Mouse (Mus musculus): ENCODE results near the gene Tcf19. TPM values are rescaled to one million over a fixed set of nuclear protein-coding genes. Genes with fewer than 3 reads are reported as not detected.

Tcf19 gene
- polyA plus RNA-seq, 1 experiment: 29.1 TPM

GRCm38 (mm10) chr17:35504628-35505481 is 11.8 kb downstream of the Tcf19 start:
- Histone ChIP-seq H3K4me3 (replicated peaks) (no peak overlapping the region), H3K4me1 (ENCODE audit: control insufficient read depth) (no peaks in the 10 kb centered on the region), H3K36me3 (ENCODE audit: control insufficient read depth) (no peaks in the 10 kb centered on the region), H3K27me3 (ENCODE audit: control insufficient read depth) (peaks cover 46% of the 10 kb centered on the region), H3K9me3 (ENCODE audit: control insufficient read depth, low read length) (no peaks in the 10 kb centered on the region)
- no peak for TF ChIP-seq GATA1 (IDR thresholded peaks at IDR 0.05; ENCODE audit: low read length)
- TF ChIP-seq TAL1 (IDR thresholded peaks at IDR 0.05; ENCODE audit: low read length): no peak

DNA sequence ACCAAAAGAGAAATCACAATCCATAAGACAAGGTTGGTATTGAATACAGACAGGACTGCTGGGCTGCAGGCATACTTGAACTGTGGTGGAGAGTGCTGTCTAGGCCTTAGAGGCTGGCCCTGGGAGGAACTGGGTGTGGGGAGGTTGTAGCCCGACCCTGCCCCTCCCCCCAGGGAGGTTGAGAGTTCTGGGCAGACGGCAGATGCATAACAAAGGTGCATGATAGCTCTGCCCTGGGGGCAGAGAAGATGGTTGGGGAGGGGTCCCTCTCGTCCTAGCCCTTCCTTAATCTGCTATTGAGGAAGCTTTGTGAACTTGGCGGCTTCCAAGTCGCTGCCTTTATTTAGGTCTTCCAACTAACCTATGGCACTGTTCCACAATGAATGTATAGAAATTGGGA is 12.8 kb downstream of the Tcf19 start:
- H3K27me3 ChIP-seq (ENCODE audit: control insufficient read depth): peaks cover 36% of the 10 kb centered on the region

GRCm38 (mm10) chr17:35502762-35503161 is 13.9 kb downstream of the Tcf19 start:
- H3K27me3 ChIP-seq (ENCODE audit: control insufficient read depth): peaks cover 29% of the 10 kb centered on the region
- no peaks in the 10 kb centered on the region for H3K9me3 ChIP-seq (ENCODE audit: control insufficient read depth, low read length)
- H3K4me3 ChIP-seq (replicated peaks): no peak overlapping the region
- TF ChIP-seq GATA1 (IDR thresholded peaks at IDR 0.05; ENCODE audit: low read length): no peak
- H3K36me3 ChIP-seq (ENCODE audit: control insufficient read depth): no peaks in the 10 kb centered on the region
- H3K4me1 ChIP-seq (ENCODE audit: control insufficient read depth): no peaks in the 10 kb centered on the region

More for the DNA sequence above, 12.8 kb downstream of the Tcf19 start:
- TF ChIP-seq TAL1 (IDR thresholded peaks at IDR 0.05; ENCODE audit: low read length): no peak
- no peak for TF ChIP-seq GATA1 (IDR thresholded peaks at IDR 0.05; ENCODE audit: low read length)
- no peaks in the 10 kb centered on the region for H3K9me3 ChIP-seq (ENCODE audit: control insufficient read depth, low read length)
- no peaks in the 10 kb centered on the region for H3K36me3 ChIP-seq (ENCODE audit: control insufficient read depth)
- no peak overlapping the region for H3K4me3 ChIP-seq (replicated peaks)
- H3K4me1 ChIP-seq (ENCODE audit: control insufficient read depth): no peaks in the 10 kb centered on the region

DNA sequence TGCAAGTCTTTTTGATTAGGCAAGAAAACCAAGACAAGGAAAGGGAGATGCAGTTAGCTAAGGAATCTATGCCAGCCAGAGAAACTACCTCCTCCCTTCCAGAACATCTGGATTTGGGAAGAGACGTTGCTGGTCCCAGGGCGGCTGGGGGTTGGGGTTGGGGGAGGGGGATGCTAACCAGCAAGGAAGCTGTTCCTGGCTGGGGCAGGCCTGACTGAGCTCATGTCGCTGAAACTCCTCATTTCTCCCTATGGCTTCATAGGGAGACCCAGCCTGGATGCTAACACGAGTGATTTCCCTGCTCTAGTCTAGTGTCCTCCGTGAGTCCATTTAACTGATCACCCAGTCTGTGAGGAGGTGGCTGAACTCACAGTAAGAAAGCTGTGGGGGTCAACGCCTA is 14.4 kb downstream of the Tcf19 start:
- TF ChIP-seq TAL1 (IDR thresholded peaks at IDR 0.05; ENCODE audit: low read length): no peak
- TF ChIP-seq GATA1 (IDR thresholded peaks at IDR 0.05; ENCODE audit: low read length): no peak
- H3K9me3 ChIP-seq (ENCODE audit: control insufficient read depth, low read length): no peaks in the 10 kb centered on the region
- H3K4me3 ChIP-seq (replicated peaks): no peak overlapping the region
- peaks cover 23% of the 10 kb centered on the region for H3K27me3 ChIP-seq (ENCODE audit: control insufficient read depth)
- H3K36me3 ChIP-seq (ENCODE audit: control insufficient read depth): no peaks in the 10 kb centered on the region
- no peaks in the 10 kb centered on the region for H3K4me1 ChIP-seq (ENCODE audit: control insufficient read depth)

DNA sequence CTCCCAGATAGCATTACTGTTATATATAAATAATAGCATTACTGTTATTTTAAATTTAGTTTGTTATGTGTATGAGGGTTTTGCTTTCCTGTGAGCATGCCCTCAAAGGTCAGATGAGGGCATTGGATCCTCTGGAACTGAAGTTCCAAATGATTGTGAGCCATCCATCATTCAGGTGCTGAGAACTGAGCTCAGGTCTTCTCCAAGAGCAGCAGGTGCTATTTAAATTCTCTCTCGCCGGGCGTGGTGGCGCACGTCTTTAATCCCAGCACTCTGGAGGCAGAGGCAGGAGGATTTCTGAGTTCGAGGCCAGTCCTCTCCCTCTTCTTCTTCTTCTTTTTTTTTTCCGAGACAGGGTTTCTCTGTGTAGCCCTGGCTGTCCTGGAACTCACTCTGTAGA is 19.5 kb downstream of the Tcf19 start:
- Histone ChIP-seq H3K27me3 (ENCODE audit: control insufficient read depth) (no peaks in the 10 kb centered on the region), H3K4me1 (ENCODE audit: control insufficient read depth) (no peaks in the 10 kb centered on the region), H3K36me3 (ENCODE audit: control insufficient read depth) (no peaks in the 10 kb centered on the region), H3K4me3 (replicated peaks) (no peak overlapping the region), H3K9me3 (ENCODE audit: control insufficient read depth, low read length) (no peaks in the 10 kb centered on the region)
- TF ChIP-seq GATA1 (IDR thresholded peaks at IDR 0.05; ENCODE audit: low read length) (no peak), TAL1 (IDR thresholded peaks at IDR 0.05; ENCODE audit: low read length) (no peak)

DNA sequence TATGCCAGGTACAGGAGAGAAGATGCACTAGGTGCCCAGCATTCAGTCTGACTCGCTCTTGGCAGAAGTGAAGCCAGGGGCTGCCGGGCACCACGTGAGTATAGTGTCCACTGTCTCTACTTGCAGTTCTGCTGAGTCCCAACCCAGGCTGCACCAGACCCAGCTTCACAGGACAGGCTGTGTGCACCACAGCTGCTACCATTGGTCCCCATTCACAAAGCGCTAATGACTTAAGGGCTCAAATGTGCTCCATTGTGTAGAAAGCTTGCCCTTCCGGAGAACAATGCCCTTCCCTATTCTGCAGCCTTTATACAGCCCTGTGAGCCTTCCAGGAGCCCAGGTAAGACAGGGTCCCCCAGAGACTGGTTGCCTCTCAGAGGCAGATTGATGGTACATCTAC is 26.3 kb downstream of the Tcf19 start:
- Histone ChIP-seq H3K9me3 (ENCODE audit: control insufficient read depth, low read length) (no peaks in the 10 kb centered on the region), H3K27me3 (ENCODE audit: control insufficient read depth) (no peaks in the 10 kb centered on the region; the same call in 1 of the 2 replicates), H3K36me3 (ENCODE audit: control insufficient read depth) (no peaks in the 10 kb centered on the region), H3K4me1 (ENCODE audit: control insufficient read depth) (no peaks in the 10 kb centered on the region), H3K4me3 (replicated peaks) (no peak overlapping the region)
- TF ChIP-seq TAL1 (IDR thresholded peaks at IDR 0.05; ENCODE audit: low read length) (no peak), GATA1 (IDR thresholded peaks at IDR 0.05; ENCODE audit: low read length) (no peak)

DNA sequence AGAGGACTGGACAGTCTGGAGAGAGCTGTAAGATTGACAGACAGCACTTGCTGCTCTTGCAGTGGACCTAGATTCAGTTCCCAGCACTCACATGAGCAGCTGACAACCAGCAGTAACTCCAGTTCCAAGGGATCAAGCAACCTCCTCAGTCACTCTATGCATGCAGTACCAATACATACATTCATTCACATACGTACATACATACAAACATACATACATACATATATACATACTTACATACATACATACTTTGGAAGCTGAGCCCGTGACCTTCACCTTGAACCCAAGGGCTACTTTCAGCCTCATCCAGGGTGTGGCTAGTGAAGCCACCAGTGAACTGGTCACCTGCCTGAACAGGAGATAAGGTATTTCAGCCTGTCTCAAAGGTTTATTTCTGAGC is 28.6 kb downstream of the Tcf19 start:
- Histone ChIP-seq H3K36me3 (ENCODE audit: control insufficient read depth) (no peaks in the 10 kb centered on the region), H3K4me3 (replicated peaks) (no peak overlapping the region), H3K4me1 (ENCODE audit: control insufficient read depth) (no peaks in the 10 kb centered on the region), H3K27me3 (ENCODE audit: control insufficient read depth) (no peaks in the 10 kb centered on the region; the same call in 1 of the 2 replicates), H3K9me3 (ENCODE audit: control insufficient read depth, low read length) (no peaks in the 10 kb centered on the region)
- TF ChIP-seq GATA1 (IDR thresholded peaks at IDR 0.05; ENCODE audit: low read length): no peak
- TF ChIP-seq TAL1 (IDR thresholded peaks at IDR 0.05; ENCODE audit: low read length): no peak

DNA sequence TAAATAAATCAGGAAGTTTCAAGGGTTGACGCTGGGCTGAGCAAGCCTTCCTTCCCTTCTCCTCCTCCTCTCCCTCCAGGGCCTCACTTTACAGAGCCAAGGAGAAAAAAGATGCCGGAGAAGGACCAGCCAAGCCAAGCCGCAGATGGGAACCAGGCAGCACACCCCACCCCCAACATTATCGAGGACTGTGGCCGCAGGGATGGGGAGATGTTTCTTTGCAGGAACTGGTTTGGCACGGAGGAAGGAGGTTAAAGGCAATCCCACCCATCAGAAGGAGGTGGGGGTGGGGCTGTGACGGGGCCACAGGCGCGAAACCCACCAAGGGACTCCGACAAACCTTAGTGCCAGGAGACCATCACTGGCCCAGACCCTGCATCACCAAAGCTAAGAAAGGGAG is 29.9 kb downstream of the Tcf19 start:
- TF ChIP-seq GATA1 (IDR thresholded peaks at IDR 0.05; ENCODE audit: low read length) (no peak), TAL1 (IDR thresholded peaks at IDR 0.05; ENCODE audit: low read length) (no peak)
- Histone ChIP-seq H3K36me3 (ENCODE audit: control insufficient read depth) (no peaks in the 10 kb centered on the region), H3K4me3 (replicated peaks) (no peak overlapping the region), H3K9me3 (ENCODE audit: control insufficient read depth, low read length) (no peaks in the 10 kb centered on the region), H3K4me1 (ENCODE audit: control insufficient read depth) (no peaks in the 10 kb centered on the region), H3K27me3 (ENCODE audit: control insufficient read depth) (no peaks in the 10 kb centered on the region; the same call in 1 of the 2 replicates)

- no peaks in the 10 kb centered on the region for H3K4me1 ChIP-seq (ENCODE audit: control insufficient read depth)
These were observed 30.9 kb downstream of the Tcf19 start for GRCm38 (mm10) chr17:35485702-35486101.

More at GRCm38 (mm10) chr17:35485702-35486101, 30.9 kb downstream of the Tcf19 start:
- no peaks in the 10 kb centered on the region; the same call in 1 of the 2 replicates for H3K27me3 ChIP-seq (ENCODE audit: control insufficient read depth)
- TF ChIP-seq TAL1 (IDR thresholded peaks at IDR 0.05; ENCODE audit: low read length) (no peak), GATA1 (IDR thresholded peaks at IDR 0.05; ENCODE audit: low read length) (no peak)
- no peaks in the 10 kb centered on the region for H3K9me3 ChIP-seq (ENCODE audit: control insufficient read depth, low read length)
- no peak overlapping the region for H3K4me3 ChIP-seq (replicated peaks)
- H3K36me3 ChIP-seq (ENCODE audit: control insufficient read depth): no peaks in the 10 kb centered on the region
